Mouse (Mus musculus): Measurements from ENCODE around the gene Tmbim1. TPM values are rescaled to one million over a fixed set of nuclear protein-coding genes. Genes with fewer than 3 reads are reported as not detected.
"Not testable (repeated sequence)": the region's sequence is repeated elsewhere in the genome, so short reads cannot be mapped to it uniquely, and the experiment has no call there.

Gene Tmbim1
- 11.1 and 11.5 TPM in 2 replicates for polyA plus RNA-seq (2015; fragmentation: Nextera tagmentation; extraction: Ambion mirVana)

DNA sequence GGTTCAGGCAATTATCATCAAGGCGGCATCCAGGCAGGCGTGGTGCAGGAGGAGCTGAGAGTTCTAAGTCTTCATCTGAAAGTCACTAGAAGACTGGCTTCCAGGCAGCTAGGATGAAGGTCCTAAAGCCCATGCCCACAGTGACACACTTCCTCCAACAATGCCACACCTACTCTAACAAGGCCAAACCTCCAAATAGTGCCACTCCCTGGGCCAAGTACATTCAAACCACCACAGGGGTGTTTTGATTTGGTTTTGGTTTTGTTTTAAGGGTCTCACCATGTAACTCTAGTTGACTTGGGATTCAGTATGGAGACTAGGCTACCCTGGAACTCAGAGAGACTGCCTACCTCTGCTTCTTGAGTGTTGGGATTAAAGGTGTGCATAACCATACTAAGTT lies at the start of gene Tmbim1:
Gene Tmbim1, minus strand, starts transcription at position 101 of the 400 bp plus-strand sequence.
- no peak within 1 kb of the TSS for H3K27ac ChIP-seq (replicated peaks)

DNA sequence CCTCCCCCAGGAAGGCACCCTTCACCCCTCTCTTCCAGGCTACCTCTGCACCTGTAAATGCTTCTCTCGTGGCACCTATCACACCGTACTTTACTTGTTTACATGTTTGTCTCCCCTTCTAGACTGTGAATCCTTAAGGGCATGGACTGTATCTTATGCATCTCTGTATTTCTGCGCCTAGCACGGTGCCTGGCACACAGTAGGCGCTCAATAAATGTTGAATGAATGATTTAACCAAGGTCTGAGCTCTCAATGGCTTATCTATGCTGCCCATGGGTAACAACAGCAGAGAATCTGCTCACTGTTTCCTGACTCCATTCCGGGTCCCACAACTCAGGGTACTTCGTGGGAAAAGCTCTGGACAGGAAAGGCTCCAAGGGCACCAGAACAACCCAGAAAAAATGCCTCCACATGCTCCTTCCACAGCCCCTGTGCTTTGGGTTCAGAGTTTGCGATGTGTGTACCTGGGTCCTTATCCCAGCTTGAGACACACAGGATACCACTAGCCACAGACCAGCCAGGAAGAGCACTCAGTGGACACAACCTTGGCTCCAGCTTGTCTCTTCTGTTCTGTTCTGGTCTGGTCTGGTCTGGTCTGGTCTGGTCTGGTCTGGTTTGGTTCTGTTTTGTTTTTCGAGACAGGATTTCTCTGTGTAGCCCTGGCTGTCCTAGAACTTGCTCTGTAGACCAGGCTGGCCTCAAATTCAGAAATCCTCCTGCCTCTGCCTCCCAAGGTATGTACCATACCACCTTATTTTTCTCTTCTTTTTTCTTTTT lies 48.2 kb upstream of the Tmbim1 start:
- Histone ChIP-seq H3K9me3 (no peaks in the 10 kb centered on the region), H3K9ac (no peak overlapping the region), H3K4me2 (no peak overlapping the region), H3K36me3 (peaks cover 10% of the 10 kb centered on the region; the same call in 1 of the 2 replicates), H3K4me1 (replicated peaks) (no peaks in the 10 kb centered on the region), H3K27me3 (no peaks in the 10 kb centered on the region), H3K27ac (replicated peaks) (no peak overlapping the region), H3K4me3 (no peak overlapping the region)
- WGBS = 92% methylated on average over 9 of the region's 9 CpGs
- ATAC-seq (ENCODE audit: low FRiP score, low read depth) = no peak

More for the DNA sequence above, at the start of gene Tmbim1:
- no peak for ATAC-seq (ENCODE audit: low FRiP score, low read depth)
- Histone ChIP-seq H3K9me3 (no peaks in the 10 kb centered on the region), H3K36me3 (no peaks in the 10 kb centered on the region; the same call in 1 of the 2 replicates), H3K9ac (no peak within 1 kb of the TSS), H3K27me3 (peaks cover 19% of the 10 kb centered on the region), H3K4me1 (replicated peaks) (peaks cover 9% of the 10 kb centered on the region), H3K4me3 (no peak within 1 kb of the TSS), H3K4me2 (peak within 1 kb of the TSS; percentile 75)
- WGBS = 96% methylated on average over 2 of the region's 2 CpGs

DNA sequence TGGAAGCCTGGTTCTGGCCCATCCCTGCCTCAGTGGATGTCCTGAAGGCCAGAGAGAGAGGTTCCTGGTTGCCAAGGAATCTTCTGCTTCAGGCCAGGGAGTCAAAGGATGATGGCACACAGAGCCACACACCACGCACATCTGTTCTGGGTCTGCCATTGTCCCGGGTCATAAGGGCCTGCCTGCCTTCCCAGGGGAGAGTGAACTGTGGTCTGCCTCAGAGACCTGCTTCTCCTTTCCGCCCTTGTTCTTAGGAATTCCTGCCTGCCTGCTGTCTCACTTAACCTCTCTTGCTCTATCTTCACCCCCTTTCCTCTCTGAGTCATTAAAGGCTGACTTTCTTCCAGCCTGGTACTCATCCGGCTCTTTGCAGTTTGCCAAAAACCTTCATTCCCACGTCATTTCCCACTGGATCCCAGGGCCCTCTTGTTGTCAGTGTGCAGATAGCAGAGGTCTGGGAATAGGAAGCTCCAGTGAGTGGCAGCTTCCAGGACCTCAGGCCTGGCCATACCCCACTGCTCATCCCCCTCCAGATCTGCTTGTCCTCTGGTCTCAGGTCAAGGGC lies 47.2 kb upstream of the Tmbim1 start:
- no peak overlapping the region for H3K4me3 ChIP-seq
- H3K27ac ChIP-seq (replicated peaks) = no peak overlapping the region
- no peaks in the 10 kb centered on the region for H3K4me1 ChIP-seq (replicated peaks)
- no peaks in the 10 kb centered on the region for H3K27me3 ChIP-seq
- no peak for ATAC-seq (ENCODE audit: low FRiP score, low read depth)
- H3K36me3 ChIP-seq = peaks cover 10% of the 10 kb centered on the region; the same call in 1 of the 2 replicates
- H3K9ac ChIP-seq = no peak overlapping the region
- no peaks in the 10 kb centered on the region for H3K9me3 ChIP-seq
- 74% methylated on average over 5 of the region's 5 CpGs for WGBS
- H3K4me2 ChIP-seq = no peak overlapping the region

DNA sequence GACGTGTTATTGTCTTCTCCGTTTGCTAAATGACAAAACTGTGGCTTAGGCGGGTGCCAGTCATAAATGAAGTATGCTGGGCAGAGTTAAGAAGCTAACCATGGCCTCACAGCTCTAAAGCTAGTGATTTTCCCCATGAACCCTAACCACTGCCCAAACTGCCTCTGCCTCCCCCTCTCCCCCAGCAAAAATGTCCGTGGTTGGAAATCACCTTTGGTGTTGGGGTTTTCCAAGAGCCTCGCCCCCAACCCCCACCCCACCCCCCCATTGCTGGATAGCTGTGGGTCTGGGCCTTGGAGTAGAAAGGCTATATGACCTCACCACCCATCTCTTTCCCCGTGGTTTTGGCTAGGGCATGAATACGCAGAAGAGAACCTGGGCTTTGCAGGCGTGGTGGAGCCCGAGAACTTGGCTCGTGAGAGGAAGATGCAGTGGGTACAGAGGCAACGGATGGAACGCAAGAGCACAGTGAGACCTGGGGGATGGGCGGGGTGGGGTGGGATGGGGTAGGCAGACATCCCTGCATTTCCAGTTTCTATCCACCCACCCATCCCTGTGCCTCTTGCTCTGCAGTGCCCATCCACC lies 45.9 kb upstream of the Tmbim1 start:
- no peak overlapping the region for H3K27ac ChIP-seq (replicated peaks)
- WGBS = 91% methylated on average over 13 of the region's 13 CpGs
- no peak for ATAC-seq (ENCODE audit: low FRiP score, low read depth)

DNA sequence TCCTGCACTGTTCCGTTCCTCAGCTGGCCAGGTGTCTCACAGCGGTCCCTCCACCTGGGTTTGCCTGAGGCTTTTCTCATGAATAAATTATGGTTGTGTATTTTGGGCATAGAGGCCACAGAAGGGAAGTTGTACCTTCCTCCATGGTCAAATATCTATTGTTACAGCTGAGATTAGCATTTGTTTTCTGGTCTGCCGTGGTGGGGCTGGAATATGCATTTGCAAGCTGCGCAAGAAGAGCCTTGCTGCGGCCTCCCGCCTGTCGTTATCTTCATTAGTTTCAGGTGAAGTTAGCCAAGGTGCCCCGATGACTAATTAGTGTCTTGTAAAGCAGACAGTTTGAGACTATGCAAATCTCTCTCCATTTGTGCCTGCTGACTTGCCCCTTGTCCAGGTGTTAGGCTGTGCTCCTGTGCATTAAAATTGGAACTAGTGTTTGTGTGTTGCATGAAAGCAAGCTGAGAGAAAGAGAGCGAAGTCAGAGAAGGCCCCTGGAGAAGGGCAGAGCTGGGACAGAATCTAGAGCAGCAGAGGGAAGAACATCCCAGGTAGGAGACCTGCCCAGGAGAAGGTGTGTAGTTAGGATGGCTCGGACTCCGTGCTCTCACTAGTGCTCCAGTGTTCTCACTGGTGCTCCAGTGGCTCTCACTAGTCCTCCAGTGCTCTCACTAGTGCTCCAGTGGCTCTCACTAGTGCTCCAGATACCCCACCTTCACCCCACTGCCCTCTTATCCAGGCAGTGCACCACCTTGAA lies 38.9 kb upstream of the Tmbim1 start:
- Histone ChIP-seq H3K4me1 (replicated peaks) (peaks cover 10% of the 10 kb centered on the region), H3K9me3 (no peaks in the 10 kb centered on the region), H3K9ac (no peak overlapping the region), H3K4me2 (no peak overlapping the region), H3K27ac (replicated peaks) (no peak overlapping the region), H3K27me3 (no peaks in the 10 kb centered on the region), H3K36me3 (no peaks in the 10 kb centered on the region), H3K4me3 (no peak overlapping the region)
- ATAC-seq (ENCODE audit: low FRiP score, low read depth) = no peak
- WGBS = 71% methylated on average over 11 of the region's 11 CpGs

More for the DNA sequence above, 45.9 kb upstream of the Tmbim1 start:
- Histone ChIP-seq H3K9ac (no peak overlapping the region), H3K36me3 (peaks cover 10% of the 10 kb centered on the region; the same call in 1 of the 2 replicates), H3K4me3 (no peak overlapping the region), H3K4me1 (replicated peaks) (no peaks in the 10 kb centered on the region), H3K4me2 (no peak overlapping the region), H3K9me3 (no peaks in the 10 kb centered on the region), H3K27me3 (no peaks in the 10 kb centered on the region)

DNA sequence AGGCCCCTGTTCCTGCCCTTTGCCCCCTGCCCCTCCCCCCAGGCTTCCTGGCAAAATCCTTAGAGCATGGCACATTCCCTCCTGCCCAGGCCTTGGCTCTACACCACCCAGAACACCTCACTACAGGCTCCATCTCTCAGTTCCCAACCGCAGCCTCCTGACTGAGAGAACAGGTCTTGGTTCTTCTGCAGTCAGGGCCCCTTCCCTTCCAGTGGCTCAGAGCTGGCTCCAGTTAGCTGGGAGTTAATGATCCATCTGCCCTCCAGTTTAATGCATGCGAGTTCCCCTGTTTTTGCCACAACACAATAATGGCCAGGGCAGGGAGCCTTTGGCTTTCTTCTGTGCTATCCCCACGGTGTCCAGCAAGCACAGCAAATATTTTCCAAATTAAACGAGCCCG lies 37.7 kb upstream of the Tmbim1 start:
- Histone ChIP-seq H3K36me3 (no peaks in the 10 kb centered on the region), H3K9me3 (no peaks in the 10 kb centered on the region), H3K4me2 (no peak overlapping the region), H3K4me1 (replicated peaks) (peaks cover 10% of the 10 kb centered on the region), H3K9ac (no peak overlapping the region), H3K4me3 (no peak overlapping the region), H3K27me3 (no peaks in the 10 kb centered on the region), H3K27ac (replicated peaks) (no peak overlapping the region)
- 38% methylated on average over 5 of the region's 5 CpGs for WGBS
- no peak for ATAC-seq (ENCODE audit: low FRiP score, low read depth)

DNA sequence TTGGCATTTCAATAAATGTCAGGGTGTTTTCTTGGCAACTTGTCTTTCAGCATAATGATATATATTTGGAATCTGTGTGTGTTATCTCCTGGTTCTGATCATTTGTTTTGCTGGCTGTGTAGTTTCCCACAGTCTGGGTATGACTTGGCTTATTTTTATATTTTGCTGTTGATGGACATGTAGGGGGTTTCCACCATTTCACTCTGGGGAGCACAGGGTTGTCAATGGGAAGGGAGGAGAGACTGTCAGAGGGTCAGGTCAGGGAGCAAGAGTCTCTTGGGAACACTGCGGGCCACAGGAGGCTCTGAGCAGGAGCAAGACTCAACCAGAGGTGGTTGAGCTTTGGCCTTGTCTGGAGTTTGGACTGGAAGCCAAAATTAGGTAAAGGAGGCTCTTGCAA lies 36.9 kb upstream of the Tmbim1 start:
- Histone ChIP-seq H3K9ac (no peak overlapping the region), H3K36me3 (no peaks in the 10 kb centered on the region), H3K27me3 (no peaks in the 10 kb centered on the region), H3K4me2 (no peak overlapping the region), H3K27ac (replicated peaks) (no peak overlapping the region), H3K4me3 (no peak overlapping the region), H3K9me3 (no peaks in the 10 kb centered on the region), H3K4me1 (replicated peaks) (peaks cover 10% of the 10 kb centered on the region)
- ATAC-seq (ENCODE audit: low FRiP score, low read depth) = no peak
- WGBS = 89% methylated on average over 1 of the region's 1 CpGs

DNA sequence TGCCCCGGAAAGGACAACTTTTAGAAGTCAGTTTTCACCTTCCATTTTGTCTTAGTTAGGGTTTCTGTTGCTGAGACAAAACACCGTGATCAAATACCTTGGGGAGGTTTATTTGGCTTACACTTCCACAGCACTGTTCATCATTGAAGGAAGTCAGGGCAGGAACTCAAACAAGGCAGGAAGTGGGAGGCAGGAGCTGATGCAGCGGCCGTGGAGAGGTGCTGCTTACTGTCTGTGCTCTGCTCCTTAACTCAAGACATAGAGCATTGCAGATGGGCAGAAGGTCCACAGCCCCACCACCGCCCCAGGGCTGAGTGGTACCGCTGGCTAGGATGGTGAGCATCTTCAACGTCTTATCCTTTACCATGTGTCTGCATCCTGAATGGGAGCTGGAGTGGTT lies 36.5 kb upstream of the Tmbim1 start:
- Histone ChIP-seq H3K4me3 (no peak overlapping the region), H3K27ac (replicated peaks) (no peak overlapping the region), H3K27me3 (no peaks in the 10 kb centered on the region), H3K36me3 (no peaks in the 10 kb centered on the region), H3K9me3 (no peaks in the 10 kb centered on the region), H3K4me2 (no peak overlapping the region), H3K4me1 (replicated peaks) (peaks cover 10% of the 10 kb centered on the region), H3K9ac (no peak overlapping the region)
- 88% methylated on average over 7 of the region's 7 CpGs for WGBS
- ATAC-seq (ENCODE audit: low FRiP score, low read depth) = no peak

DNA sequence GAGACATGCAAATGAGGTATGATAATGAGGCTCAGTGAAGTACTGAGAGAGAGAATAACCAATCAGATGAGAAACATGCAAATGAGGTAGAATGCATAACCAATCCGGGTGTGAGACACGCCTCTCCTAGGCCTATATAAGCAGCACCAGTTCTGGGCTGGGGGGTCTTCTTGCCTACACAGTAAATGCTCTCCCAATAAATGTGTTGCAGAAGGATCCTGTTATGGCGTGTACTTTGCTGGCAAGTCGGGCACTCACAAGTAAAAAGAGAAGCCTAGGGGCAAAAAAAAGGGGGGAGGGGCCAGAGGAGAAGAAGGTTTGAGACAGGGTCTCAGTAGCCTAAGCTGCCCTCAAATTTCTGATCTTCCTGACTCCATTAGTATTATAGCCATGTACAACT lies 35.6 kb upstream of the Tmbim1 start:
- not testable (repeated sequence) for H3K27me3 ChIP-seq; H3K9me3 ChIP-seq; H3K27ac ChIP-seq (replicated peaks); H3K36me3 ChIP-seq; H3K4me1 ChIP-seq (replicated peaks); H3K4me3 ChIP-seq; H3K4me2 ChIP-seq; H3K9ac ChIP-seq; ATAC-seq (ENCODE audit: low FRiP score, low read depth)
- 93% methylated on average over 4 of the region's 4 CpGs for WGBS

DNA sequence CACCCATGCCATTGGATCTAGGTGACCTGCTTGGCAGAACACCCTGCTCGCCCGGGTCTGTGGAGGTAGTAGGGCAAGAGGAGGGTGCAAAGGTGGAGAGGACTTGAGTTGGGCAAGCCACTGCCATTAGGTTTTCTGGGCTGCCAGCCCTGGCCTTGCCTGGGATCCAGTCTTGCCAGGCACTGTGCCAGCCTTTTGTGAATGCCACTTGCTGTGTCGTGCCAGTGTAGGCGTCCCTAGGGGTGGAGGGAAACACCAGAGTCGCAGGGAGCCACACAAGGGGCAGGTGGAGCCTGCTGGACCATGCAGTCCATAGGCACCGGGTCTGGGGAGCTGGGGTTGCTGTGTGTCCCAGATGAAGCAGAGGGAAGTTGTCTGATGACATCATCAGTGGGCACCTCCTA lies 34.9 kb upstream of the Tmbim1 start:
- WGBS = 77% methylated on average over 6 of the region's 6 CpGs
- Histone ChIP-seq H3K9ac (no peak overlapping the region), H3K27ac (replicated peaks) (no peak overlapping the region), H3K36me3 (no peaks in the 10 kb centered on the region), H3K27me3 (no peaks in the 10 kb centered on the region), H3K9me3 (no peaks in the 10 kb centered on the region), H3K4me1 (replicated peaks) (peaks cover 10% of the 10 kb centered on the region), H3K4me3 (no peak overlapping the region), H3K4me2 (no peak overlapping the region)
- peak; percentile 14; the same call in 1 of the 2 replicates for ATAC-seq (ENCODE audit: low FRiP score, low read depth)

DNA sequence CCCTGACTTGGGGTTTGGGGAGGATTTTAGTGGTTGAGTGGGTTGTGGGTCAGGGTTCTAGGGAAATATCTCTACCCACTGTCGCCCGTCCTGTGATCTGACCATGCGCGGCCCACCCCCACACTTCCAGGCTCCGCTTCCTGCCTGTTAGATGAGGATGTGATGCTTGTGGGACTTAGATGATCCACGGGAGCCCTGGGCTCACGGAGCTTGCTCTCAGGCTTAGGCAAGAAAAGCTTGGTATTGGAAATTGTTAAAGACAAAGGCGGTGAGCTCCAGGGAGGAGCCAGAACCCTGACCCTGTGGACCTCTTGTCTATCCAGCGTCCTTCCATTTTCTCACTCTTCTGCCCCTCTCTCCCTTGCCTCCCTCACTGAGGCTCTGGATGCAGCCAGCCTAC lies 34.5 kb upstream of the Tmbim1 start:
- Histone ChIP-seq H3K4me1 (replicated peaks) (peaks cover 10% of the 10 kb centered on the region), H3K36me3 (no peaks in the 10 kb centered on the region), H3K4me3 (no peak overlapping the region), H3K9ac (no peak overlapping the region), H3K9me3 (no peaks in the 10 kb centered on the region), H3K27me3 (no peaks in the 10 kb centered on the region), H3K27ac (replicated peaks) (no peak overlapping the region), H3K4me2 (no peak overlapping the region)
- WGBS = 96% methylated on average over 9 of the region's 9 CpGs
- ATAC-seq (ENCODE audit: low FRiP score, low read depth) = no peak

DNA sequence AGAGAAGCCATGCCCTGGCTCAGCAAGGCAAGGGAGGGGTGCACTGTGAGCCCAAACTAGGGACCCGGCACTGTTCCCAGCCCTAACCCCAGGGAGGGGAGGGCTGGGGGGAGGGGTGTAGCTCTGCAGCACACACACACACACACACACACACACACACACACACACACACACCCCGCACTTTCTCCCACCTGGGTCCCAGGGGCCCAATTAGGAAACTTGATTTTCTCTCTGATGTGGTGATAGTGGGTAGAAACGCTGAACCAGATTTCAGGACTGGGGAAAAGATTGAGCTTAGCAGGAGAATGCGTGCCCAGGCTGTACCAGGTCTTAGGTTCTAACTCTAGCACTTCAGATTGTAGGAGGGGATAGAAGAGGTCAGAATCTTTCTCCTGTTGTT lies 33.2 kb upstream of the Tmbim1 start:
- Histone ChIP-seq H3K27me3 (no peaks in the 10 kb centered on the region), H3K9me3 (no peaks in the 10 kb centered on the region), H3K36me3 (no peaks in the 10 kb centered on the region), H3K4me1 (replicated peaks) (peaks cover 13% of the 10 kb centered on the region), H3K27ac (replicated peaks) (no peak overlapping the region), H3K4me3 (no peak overlapping the region), H3K4me2 (no peak overlapping the region), H3K9ac (no peak overlapping the region)
- no peak for ATAC-seq (ENCODE audit: low FRiP score, low read depth)
- 74% methylated on average over 4 of the region's 4 CpGs for WGBS

Measured in hindbrain, embryonic 15.5 days (tissue).